Mouse (Mus musculus): ENCODE measurements around the gene Egfl8.

Egfl8 gene

GRCm38 (mm10) chr17:34583397-34583796, 32.4 kb downstream of the Egfl8 start:
- DNase-seq (ENCODE audit: low read depth in 2 of 2, low spot score in 2 of 2), result no peak

DNA sequence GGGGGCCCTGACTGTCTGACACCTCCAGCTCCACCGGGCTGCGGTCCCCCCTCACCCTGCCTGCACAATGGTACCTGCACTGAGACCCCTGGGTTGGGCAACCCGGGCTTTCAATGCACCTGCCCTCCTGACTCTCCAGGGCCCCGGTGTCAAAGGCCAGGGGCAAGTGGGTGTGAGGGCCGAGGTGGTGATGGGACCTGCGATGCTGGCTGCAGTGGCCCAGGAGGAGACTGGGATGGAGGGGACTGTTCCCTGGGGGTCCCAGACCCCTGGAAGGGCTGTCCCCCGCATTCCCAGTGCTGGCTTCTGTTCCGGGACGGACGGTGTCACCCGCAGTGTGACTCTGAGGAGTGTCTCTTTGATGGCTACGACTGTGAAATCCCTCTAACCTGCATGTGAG, 33.2 kb downstream of the Egfl8 start:
- no peak for DNase-seq (ENCODE audit: low read depth in 2 of 2, low spot score in 2 of 2)

DNA sequence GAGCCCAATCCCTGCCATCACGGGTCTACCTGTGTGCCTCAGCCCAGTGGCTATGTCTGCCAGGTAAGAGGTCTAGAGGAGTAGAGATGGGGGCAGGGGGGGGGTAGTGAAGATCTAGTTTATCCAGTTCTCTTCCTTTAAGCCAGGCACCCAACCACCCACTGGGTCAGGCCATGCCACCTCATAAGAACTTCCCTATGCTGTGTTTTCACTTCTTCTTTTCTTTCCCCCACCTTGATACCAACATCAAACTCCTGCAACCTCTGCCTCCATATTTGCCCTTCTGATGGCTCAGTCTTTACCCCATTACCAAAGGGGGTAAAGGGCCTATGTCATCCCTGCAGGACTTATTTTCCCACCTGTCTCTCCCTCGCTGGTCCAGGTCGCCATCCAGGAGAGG, 37.7 kb downstream of the Egfl8 start:
- DNase-seq (ENCODE audit: low read depth in 2 of 2, low spot score in 2 of 2), result no peak

DNA sequence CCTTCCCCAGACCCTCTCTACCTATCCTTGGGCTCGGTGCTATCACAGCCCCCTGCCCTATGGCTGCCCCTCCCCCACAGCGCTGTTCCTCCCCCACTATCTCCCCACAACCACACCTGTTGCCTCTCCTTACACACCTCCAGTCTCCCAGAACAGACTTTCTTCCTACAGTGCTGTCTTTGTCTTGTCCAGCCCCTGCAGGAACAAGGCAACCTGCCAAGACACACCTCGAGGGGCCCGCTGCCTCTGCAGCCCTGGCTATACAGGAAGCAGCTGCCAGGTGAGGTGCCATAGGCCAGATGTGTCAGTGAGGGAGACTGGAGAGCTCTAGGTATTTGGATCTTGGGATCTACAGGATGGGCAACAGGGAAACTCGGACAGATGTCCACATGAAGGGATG, 39.2 kb downstream of the Egfl8 start:
- DNase-seq (ENCODE audit: low read depth in 2 of 2, low spot score in 2 of 2), result no peak

DNA sequence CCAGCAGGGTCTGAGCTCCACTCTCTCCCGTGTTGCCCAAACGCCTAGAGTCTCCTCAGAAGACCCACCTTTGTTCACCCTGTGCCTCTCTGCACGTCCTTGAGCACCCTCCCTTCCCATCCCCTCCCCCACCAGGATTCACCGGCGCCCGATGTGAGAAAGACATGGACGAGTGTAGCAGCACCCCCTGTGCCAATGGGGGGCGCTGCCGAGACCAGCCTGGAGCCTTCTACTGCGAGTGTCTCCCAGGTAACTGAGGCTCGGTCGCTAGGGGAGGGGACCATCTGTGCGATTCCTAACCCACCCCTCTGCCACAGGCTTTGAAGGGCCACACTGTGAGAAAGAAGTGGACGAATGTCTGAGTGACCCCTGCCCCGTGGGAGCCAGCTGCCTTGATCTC, 43.4 kb downstream of the Egfl8 start:
- no peak for DNase-seq (ENCODE audit: low read depth in 2 of 2, low spot score in 2 of 2)

GRCm38 (mm10) chr17:34571875-34572274, 43.9 kb downstream of the Egfl8 start:
- DNase-seq (ENCODE audit: low read depth in 2 of 2, low spot score in 2 of 2), result no peak

GRCm38 (mm10) chr17:34569919-34570318, 45.9 kb downstream of the Egfl8 start:
- DNase-seq (ENCODE audit: low read depth in 2 of 2, low spot score in 2 of 2), result no peak

DNA sequence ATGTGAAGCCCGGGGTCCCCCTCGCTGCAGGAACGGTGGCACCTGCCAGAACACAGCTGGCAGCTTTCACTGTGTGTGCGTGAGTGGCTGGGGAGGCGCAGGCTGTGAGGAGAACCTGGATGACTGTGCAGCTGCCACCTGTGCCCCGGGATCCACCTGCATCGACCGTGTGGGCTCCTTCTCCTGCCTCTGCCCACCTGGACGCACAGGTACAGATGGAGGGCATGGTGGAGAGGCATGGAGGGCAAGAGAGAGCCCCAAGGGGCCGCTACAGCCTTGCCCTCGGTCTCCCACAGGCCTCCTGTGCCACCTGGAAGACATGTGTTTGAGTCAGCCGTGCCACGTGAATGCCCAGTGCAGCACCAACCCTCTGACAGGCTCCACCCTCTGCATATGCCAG, 47.4 kb downstream of the Egfl8 start:
- no peak for DNase-seq (ENCODE audit: low read depth in 2 of 2, low spot score in 2 of 2)

GRCm38 (mm10) chr17:34567311-34567710, 48.5 kb downstream of the Egfl8 start:
- DNase-seq (ENCODE audit: low read depth in 2 of 2, low spot score in 2 of 2), result no peak

DNA sequence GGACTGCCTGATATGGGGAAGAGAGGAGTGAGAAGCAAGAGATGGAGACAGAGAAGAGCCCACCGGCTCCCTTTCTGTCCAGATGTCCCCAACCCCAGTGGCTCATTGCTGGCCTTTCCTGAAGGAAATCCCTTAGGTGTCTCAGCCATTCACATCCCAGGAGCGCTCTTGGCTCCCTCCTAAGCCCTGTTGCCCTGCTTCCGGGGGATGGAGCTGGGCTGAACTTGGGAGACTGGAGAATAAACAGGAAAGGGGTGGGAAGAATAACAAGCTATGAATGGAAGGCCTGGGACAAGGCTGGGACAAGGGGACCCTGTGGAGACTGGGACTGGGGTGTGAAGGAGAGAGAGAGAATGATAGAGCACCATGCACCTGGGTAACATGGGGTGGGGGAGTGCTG, 51.0 kb downstream of the Egfl8 start:
- DNase-seq (ENCODE audit: low read depth in 2 of 2, low spot score in 2 of 2), result no peak

DNA sequence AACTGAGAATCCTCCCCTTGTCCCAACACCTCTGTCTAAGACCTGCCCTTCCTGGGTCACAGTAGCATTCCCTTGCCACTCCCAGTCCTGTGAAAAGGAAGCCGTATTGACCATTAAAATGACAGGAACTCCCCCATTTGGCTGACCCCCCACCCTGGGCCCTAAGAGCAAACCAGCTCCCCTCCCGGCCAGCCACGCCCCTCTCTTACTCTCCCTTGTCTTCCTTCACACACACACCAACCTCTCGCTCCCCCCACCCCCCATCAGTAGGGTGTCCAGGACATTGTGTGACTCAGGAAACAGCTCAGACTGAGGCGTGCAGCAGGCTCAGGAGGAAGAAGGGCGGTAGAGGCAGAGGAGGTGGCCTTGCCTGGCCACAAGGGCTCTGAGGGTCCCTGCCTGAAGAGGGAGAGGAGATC, 51.8 kb downstream of the Egfl8 start, which contains the start of gene Notch4:
Gene Notch4 (plus strand): TSS at position 266 of the 419 bp plus-strand sequence.
- no peak for DNase-seq (ENCODE audit: low read depth in 2 of 2, low spot score in 2 of 2)

GRCm38 (mm10) chr17:34563354-34563753, 52.4 kb downstream of the Egfl8 start:
- DNase-seq (ENCODE audit: low read depth in 2 of 2, low spot score in 2 of 2), result no peak

Measured in CD8-positive naive resting alpha-beta T cell, adult 2 months (primary cell).